Mouse (Mus musculus) heart, embryonic 14.5 days (tissue): ENCODE data around the gene Hist1h2bf. TPM values are rescaled to one million over a fixed set of nuclear protein-coding genes. Genes with fewer than 3 reads are reported as not detected.
"Not testable (repeated sequence)": the region's sequence is repeated elsewhere in the genome, so short reads cannot be mapped to it uniquely, and the experiment has no call there.

Experiments
- ATAC-seq: fragments of 200-750 bp; cut with Nextera tagmentation; 2 replicates; pipeline ENCODE4 v1.8.0; 2017; ENCODE audit warnings: low read depth, moderate TSS enrichment; ENCODE audit not compliant: insufficient number of reproducible peaks, insufficient read depth, low FRiP score
- H3K27ac ChIP-seq, 2 experiments: fragments of 200-500 bp in 1 of 2; fragments of 300-500 bp in 1 of 2; sonication (generic) in 1 of 2; replicated peaks in 1 of 2; 2 replicates each; pipeline ENCODE4 v1.5.1; 2012 to 2014; ENCODE audit warnings: low read depth in 2 of 2, low read length in 2 of 2, control low read depth in 1 of 2, mild to moderate bottlenecking in 1 of 2, mixed read lengths in 1 of 2; ENCODE audit not compliant: control insufficient read depth in 1 of 2, insufficient read depth in 1 of 2
- H3K27me3 ChIP-seq: fragments of 300-500 bp; sonication (generic); 2 replicates; pipeline ENCODE4 v1.6.1; 2014; ENCODE audit warnings: mild to moderate bottlenecking, low read length, control low read depth; ENCODE audit not compliant: control insufficient read depth, insufficient read depth
- H3K36me3 ChIP-seq: fragments of 300-500 bp; sonication (generic); 2 replicates; pipeline ENCODE4 v1.6.1; 2014; ENCODE audit warnings: mild to moderate bottlenecking, control low read depth, low read length, mixed read lengths; ENCODE audit not compliant: control insufficient read depth, insufficient read depth
- H3K4me1 ChIP-seq, 2 experiments: fragments of 200-500 bp in 1 of 2; fragments of 300-500 bp in 1 of 2; sonication (generic) in 1 of 2; 2 replicates each; pipeline ENCODE4 v1.6.1; 2012 to 2014; ENCODE audit warnings: low read length in 2 of 2, control low read depth in 1 of 2, mixed read lengths in 1 of 2; ENCODE audit not compliant: control insufficient read depth in 2 of 2, insufficient read depth in 2 of 2
- H3K4me2 ChIP-seq: fragments of 300-500 bp; sonication (generic); 2 replicates; pipeline ENCODE4 v1.6.1; 2014; ENCODE audit warnings: mild to moderate bottlenecking, low read length
- H3K4me3 ChIP-seq, 2 experiments: fragments of 200-500 bp in 1 of 2; fragments of 300-500 bp in 1 of 2; sonication (generic) in 1 of 2; 2 replicates each; pipeline ENCODE4 v1.5.1; 2012 to 2014; ENCODE audit warnings: low read length in 2 of 2, mild to moderate bottlenecking in 2 of 2, control low read depth in 1 of 2, low read depth in 1 of 2, moderate library complexity in 1 of 2; ENCODE audit not compliant: control insufficient read depth in 1 of 2, insufficient read depth in 1 of 2
- H3K9ac ChIP-seq: fragments of 300-500 bp; sonication (generic); 2 replicates; pipeline ENCODE4 v1.6.1; 2014; ENCODE audit warnings: mild to moderate bottlenecking, low read length
- H3K9me3 ChIP-seq: fragments of 300-500 bp; sonication (generic); 2 replicates; pipeline ENCODE4 v1.6.1; 2016; ENCODE audit warnings: low read length, control low read depth; ENCODE audit not compliant: control insufficient read depth
- WGBS: fragments of 180-500 bp; shearing (Covaris S2); extraction: QIAGEN DNeasy Blood & Tissue Kit; methylation state at CpG from one replicate; pipeline ENCODE4 v1.1.7; 2014; 5-methylcytosine and 5-hydroxymethylcytosine counted together
- polyA plus RNA-seq: library from polyadenylated mRNA; unstranded; fragments of >200 nt; fragmentation: Nextera tagmentation; extraction: Ambion mirVana; gene quantifications from 2 replicates; pipeline ENCODE4 v1.2.1, GENCODE M21; 2014

Gene Hist1h2bf
- polyA plus RNA-seq, 1 experiment from 2014 or later, result 3.7 TPM

GRCm38 (mm10) chr13:23586099-23586939 is 12.3 kb upstream of the Hist1h2bf start:
- no peak for ATAC-seq
- no peaks in the 10 kb centered on the region for H3K36me3 ChIP-seq
- H3K9me3 ChIP-seq, result no peaks in the 10 kb centered on the region
- peak overlapping the region; percentile 23 to 49 for H3K4me3 ChIP-seq
- peaks cover 5 to 15% of the 10 kb centered on the region in 2 experiments for H3K4me1 ChIP-seq
- peak overlapping the region; percentile 87 for H3K9ac ChIP-seq
- peak overlapping the region; percentile 87 to 95 for H3K27ac ChIP-seq
- 3% methylated on average over 21 of the region's 22 CpGs for WGBS
- H3K4me2 ChIP-seq, result peak overlapping the region; percentile 91
- no peaks in the 10 kb centered on the region for H3K27me3 ChIP-seq

DNA sequence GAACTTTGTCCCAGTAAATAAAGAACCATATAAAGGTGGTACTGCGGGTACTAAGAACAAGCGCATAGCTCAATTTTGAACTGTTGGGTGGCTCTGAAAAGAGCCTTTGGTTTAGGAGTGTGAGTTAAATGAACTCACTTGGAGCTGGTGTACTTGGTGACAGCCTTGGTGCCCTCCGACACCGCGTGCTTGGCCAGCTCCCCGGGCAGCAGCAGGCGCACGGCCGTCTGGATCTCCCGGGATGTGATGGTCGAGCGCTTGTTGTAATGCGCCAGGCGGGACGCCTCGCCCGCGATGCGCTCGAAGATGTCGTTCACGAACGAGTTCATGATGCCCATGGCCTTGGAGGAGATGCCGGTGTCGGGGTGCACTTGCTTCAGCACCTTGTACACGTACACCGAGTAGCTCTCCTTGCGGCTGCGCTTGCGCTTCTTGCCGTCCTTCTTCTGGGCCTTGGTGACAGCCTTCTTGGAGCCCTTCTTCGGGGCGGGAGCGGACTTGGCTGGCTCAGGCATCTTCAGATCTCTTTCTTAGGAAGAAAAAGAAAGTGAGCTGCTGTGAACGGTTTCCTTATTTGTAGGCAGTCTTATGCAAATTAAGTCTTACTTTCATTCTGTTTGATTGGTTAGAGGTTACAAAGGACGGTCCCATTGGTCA is 11.6 kb upstream of the Hist1h2bf start:
- not testable (repeated sequence) for H3K36me3 ChIP-seq, H3K9me3 ChIP-seq, H3K27me3 ChIP-seq
- Histone ChIP-seq H3K9ac (peak overlapping the region; percentile 87), H3K4me2 (peak overlapping the region; percentile 91), H3K4me3 (peak overlapping the region; percentile 49 to 57), H3K4me1 (peaks cover 5 to 15% of the 10 kb centered on the region in 2 experiments), H3K27ac (peak overlapping the region; percentile 95 to 98)
- WGBS, result 0% methylated on average over 27 of the region's 36 CpGs
- ATAC-seq, result peak; percentile 81

- no peak for ATAC-seq
Measured at GRCm38 (mm10) chr13:23585029-23585441, 11.0 kb upstream of the Hist1h2bf start.

GRCm38 (mm10) chr13:23584331-23584730 is 10.3 kb upstream of the Hist1h2bf start:
- no peak for ATAC-seq

More at GRCm38 (mm10) chr13:23585029-23585441, 11.0 kb upstream of the Hist1h2bf start:
- H3K4me1 ChIP-seq, result peaks cover 5 to 15% of the 10 kb centered on the region in 2 experiments
- no peaks in the 10 kb centered on the region for H3K36me3 ChIP-seq
- under 1% methylated on average over 21 of the region's 21 CpGs for WGBS
- H3K4me2 ChIP-seq, result peak overlapping the region; percentile 91
- no peaks in the 10 kb centered on the region for H3K9me3 ChIP-seq
- peak overlapping the region; percentile 49 to 57 for H3K4me3 ChIP-seq
- peak overlapping the region; percentile 95 to 98 for H3K27ac ChIP-seq
- no peaks in the 10 kb centered on the region for H3K27me3 ChIP-seq
- H3K9ac ChIP-seq, result peak overlapping the region; percentile 87

GRCm38 (mm10) chr13:23583387-23584068 is 9.5 kb upstream of the Hist1h2bf start:
- H3K9ac ChIP-seq, result no peak overlapping the region
- no peaks in the 10 kb centered on the region for H3K9me3 ChIP-seq
- H3K4me2 ChIP-seq, result no peak overlapping the region; the same call in 1 of the 2 replicates
- no peak overlapping the region for H3K4me3 ChIP-seq
- peak overlapping the region; percentile 22 to 35 for H3K27ac ChIP-seq
- no peaks in the 10 kb centered on the region for H3K27me3 ChIP-seq
- H3K36me3 ChIP-seq, result no peaks in the 10 kb centered on the region
- H3K4me1 ChIP-seq, result peaks cover 5 to 15% of the 10 kb centered on the region in 2 experiments
- no peak for ATAC-seq

More at GRCm38 (mm10) chr13:23584331-23584730, 10.3 kb upstream of the Hist1h2bf start:
- H3K4me3 ChIP-seq, result peak overlapping the region in 1 of 2 experiments; percentile 49; a peak in 3 of 4 replicates
- H3K9me3 ChIP-seq, result no peaks in the 10 kb centered on the region
- H3K4me1 ChIP-seq, result peaks cover 5 to 15% of the 10 kb centered on the region in 2 experiments
- H3K4me2 ChIP-seq, result peak overlapping the region; percentile 91
- H3K27ac ChIP-seq, result peak overlapping the region; percentile 95 to 98
- H3K9ac ChIP-seq, result peak overlapping the region; percentile 87
- no peaks in the 10 kb centered on the region for H3K36me3 ChIP-seq
- H3K27me3 ChIP-seq, result no peaks in the 10 kb centered on the region

DNA sequence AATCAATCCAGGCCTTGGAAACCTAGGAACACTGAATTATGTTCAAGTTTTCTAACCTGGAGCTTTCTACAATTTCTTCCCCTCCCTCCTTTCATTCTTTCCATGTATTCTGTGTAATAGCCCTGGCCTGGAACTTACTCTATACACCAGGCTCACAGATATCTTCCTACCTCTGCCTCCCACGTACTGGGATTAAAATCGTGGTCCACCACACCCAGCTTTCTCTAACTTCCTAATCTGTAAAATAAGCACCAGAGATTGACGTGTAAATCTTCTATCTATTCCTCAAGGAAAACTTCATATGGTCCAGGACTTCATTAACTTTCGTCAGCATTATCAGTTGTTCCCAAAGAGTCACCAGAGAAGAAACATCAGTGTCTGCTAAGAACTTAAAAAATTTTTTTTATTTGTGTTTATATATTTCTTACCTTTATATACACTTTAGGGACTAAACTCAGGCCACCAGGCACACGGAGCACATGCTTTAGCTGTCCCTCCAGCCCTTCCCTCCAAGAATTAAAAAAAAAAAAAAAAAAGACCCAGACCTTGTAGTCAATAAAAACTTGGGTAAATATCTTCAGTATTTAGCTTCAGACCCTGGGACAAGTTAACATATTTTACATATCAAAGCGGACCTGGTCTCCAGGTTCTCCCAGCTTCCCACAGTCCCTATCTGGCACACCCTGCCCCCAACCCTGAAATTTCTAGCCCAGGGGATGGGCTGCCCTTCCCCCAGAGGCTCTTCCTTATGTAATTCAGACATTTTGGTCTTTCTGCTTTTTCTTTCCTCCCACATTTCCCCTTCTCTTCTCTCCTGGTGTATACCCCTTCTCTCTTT is 8.4 kb upstream of the Hist1h2bf start:
- Histone ChIP-seq H3K4me3 (peak overlapping the region; percentile 50 to 58; a peak in 3 of 4 replicates), H3K9ac (peak overlapping the region; percentile 82), H3K4me2 (peak overlapping the region; percentile 85), H3K4me1 (peaks cover 5 to 15% of the 10 kb centered on the region in 2 experiments), H3K36me3 (no peaks in the 10 kb centered on the region), H3K27me3 (no peaks in the 10 kb centered on the region), H3K27ac (peak overlapping the region; percentile 78 to 79), H3K9me3 (no peaks in the 10 kb centered on the region)
- WGBS, result 20% methylated on average over 6 of the region's 6 CpGs
- ATAC-seq, result no peak
